18 mouse cellular contexts compared by ENCODE assay signal in the genomic region with DNA sequence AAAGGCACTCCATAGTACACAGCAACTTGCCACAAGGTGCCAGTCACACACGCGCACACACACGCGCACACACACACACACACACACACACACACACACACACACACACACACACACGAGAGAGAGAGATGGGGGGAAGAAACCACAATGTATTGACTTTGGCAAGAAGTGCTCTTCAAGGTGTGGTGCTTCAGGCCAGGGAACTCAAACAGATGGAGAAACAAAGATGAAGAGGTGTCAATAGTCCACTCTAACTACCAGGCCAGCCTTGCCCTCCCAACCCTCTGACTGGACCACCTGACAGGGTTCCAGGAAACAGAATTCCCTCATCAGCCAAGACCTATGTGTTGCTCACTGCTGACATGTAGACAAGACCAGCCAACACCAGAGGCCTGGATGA.
"Had no signal": no experiment of that assay in that cellular context is flagged by ENCODE, and none has a peak within 500 bp of the region (broad histone marks: within the 10 kb centered on the region; RNA-seq: fewer than 3 reads in every experiment).

No protein-coding gene starts in this region.

- H3K27me3 ChIP-seq: liver, embryonic 12.5 days; midbrain, embryonic 12.5 days; neural tube, embryonic 13.5 days; neural tube, embryonic 15.5 days had no signal

- H3K9ac ChIP-seq: liver, embryonic 12.5 days; liver, embryonic 14.5 days; lung, embryonic 14.5 days; midbrain, embryonic 12.5 days; neural tube, embryonic 13.5 days; neural tube, embryonic 15.5 days had no signal

- ATAC-seq: liver, embryonic 12.5 days; midbrain, embryonic 16.5 days had no signal

- H3K4me3 ChIP-seq: liver, embryonic 12.5 days; midbrain, embryonic 10.5 days; midbrain, embryonic 12.5 days; myocyte; neural tube, embryonic 13.5 days; neural tube, embryonic 15.5 days had no signal

- H3K4me2 ChIP-seq: liver, embryonic 12.5 days; lung, embryonic 14.5 days; midbrain, embryonic 12.5 days; neural tube, embryonic 13.5 days; neural tube, embryonic 15.5 days had no signal

- H3K9me3 ChIP-seq: liver, embryonic 12.5 days; midbrain, embryonic 10.5 days; midbrain, embryonic 12.5 days; neural tube, embryonic 13.5 days; neural tube, embryonic 15.5 days had no signal

- H3K4me1 ChIP-seq: liver, embryonic 12.5 days; midbrain, embryonic 10.5 days; midbrain, embryonic 12.5 days; neural tube, embryonic 13.5 days had no signal

- H3K27ac ChIP-seq: liver, embryonic 12.5 days; liver, embryonic 14.5 days; midbrain, embryonic 10.5 days; midbrain, embryonic 12.5 days; neural tube, embryonic 13.5 days; neural tube, embryonic 15.5 days had no signal

- DNase-seq: lung, embryonic 14.5 days; midbrain, embryonic 14.5 days; retina, postnatal 1 day; right cerebral cortex, adult 18-20 months; right cerebral cortex, postnatal 25 days; right cerebral cortex, postnatal 4 days; spleen, adult 18-20 months; thymus, adult 2 months; thymus, postnatal 25 days; thymus, postnatal 4 days had no signal
